Mouse (Mus musculus) adrenal gland, postnatal 36 days (tissue): ENCODE results near the gene Ablim1. TPM values are rescaled to one million over a fixed set of nuclear protein-coding genes. Genes with fewer than 3 reads are reported as not detected.

ENCODE experiments used
- total RNA-seq, 2 experiments: library from RNA; stranded (reverse); gene quantifications; 2 replicates each; pipeline ENCODE4 v1.2.3; 2021

The Ablim1 gene
- total RNA-seq, 2 experiments from 2014 or later, result 34.0 to 37.0 TPM

Other genes with a start within 250 kb of the Ablim1 start
- gene Fam160b1, start 45.8 kb upstream of the Ablim1 start, total RNA-seq, result 10 to 100 TPM; 20.8 to 21.0 TPM
- gene Trub1, start 138.0 kb upstream of the Ablim1 start, total RNA-seq, result 10 to 100 TPM; 12.7 to 19.5 TPM